Mouse (Mus musculus): Measurements from ENCODE around the gene Gm45062.

The Gm45062 gene

DNA sequence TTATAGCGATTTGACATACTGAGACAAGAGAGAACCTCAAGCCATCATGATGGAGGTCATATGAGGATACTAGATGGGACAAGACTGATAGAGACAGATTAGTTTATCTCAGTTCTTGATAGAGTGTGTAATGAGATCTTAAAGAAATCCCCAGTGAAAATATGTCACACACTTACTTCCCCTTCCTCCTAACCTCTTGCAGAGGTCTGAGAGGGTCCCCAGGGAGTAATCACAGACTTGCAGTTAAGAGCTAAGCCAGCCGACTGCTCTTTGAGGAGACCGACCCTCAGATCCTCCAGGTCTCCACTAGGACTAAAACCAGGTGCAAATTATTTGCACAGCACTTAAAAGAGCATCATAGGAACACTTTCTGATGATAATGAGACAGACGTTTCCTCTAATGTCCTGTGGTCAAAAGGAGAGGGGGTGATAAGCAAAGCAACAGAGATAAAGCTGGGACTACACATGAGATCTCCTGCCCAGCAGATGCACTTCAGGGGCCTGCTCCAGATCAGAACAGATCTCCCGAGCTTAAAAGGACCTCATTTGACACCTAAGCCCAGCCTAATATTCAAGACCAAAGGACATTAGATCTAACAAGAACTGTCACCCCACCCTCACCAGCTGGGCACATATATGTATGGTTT is 372.9 kb downstream of the Gm45062 start:
- no peak for DNase-seq

DNA sequence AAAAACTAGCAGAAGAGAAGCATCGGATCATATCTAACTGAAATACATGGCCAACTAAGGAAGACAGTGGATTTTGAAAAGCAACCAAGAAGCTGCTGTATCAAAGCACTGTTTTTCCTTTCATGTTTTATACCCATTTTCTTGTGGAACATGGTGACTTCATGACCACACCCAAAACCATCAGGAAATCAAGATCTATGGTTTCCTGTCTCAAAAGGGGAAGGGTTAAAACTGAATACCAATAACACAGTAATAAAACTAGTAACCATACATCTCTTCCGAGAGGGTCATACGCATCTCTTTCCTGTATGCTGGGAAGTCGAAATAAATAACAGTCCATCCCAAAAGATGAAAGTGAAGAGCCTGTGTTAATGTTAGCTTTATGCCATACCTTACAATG is 373.5 kb downstream of the Gm45062 start:
- DNase-seq, result no peak

DNA sequence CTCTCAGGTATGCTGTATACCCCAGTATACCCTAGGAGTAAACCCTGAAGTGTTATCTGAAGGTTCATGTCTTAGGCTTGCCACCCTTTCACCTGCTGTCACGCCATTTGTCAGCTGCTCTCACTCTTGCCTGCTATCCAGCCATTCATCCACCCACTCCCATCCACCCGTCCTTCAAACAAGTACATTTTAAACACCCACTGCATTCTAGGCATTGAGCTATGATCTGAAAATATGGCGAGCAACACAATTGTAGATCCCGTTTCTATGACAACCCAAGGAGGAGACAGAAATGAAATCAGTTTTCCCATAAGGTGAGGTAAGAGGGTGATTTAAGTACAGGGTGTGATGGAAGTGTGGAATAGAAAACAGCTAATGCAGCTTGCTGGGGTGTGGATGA is 378.9 kb downstream of the Gm45062 start:
- DNase-seq, result no peak

DNA sequence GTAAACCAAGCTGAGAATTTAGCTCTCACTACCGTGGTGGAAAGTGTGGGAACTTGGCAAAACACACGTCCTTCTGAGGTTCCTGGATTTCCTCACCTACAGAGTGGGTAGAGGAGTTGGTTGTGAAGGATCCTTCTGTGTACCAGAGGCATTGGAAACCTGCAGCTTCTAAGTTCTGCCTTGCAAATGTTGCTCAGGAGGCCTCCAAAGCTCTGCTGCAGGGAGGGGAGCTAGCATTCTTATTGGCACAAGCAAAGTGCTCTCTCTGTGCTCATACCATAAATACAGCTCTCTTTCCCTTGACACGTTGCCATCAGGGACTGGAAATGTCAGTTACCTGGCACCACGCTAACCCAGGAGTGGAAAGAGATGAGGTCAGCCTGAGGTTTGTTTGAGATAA is 379.6 kb downstream of the Gm45062 start:
- no peak for DNase-seq

DNA sequence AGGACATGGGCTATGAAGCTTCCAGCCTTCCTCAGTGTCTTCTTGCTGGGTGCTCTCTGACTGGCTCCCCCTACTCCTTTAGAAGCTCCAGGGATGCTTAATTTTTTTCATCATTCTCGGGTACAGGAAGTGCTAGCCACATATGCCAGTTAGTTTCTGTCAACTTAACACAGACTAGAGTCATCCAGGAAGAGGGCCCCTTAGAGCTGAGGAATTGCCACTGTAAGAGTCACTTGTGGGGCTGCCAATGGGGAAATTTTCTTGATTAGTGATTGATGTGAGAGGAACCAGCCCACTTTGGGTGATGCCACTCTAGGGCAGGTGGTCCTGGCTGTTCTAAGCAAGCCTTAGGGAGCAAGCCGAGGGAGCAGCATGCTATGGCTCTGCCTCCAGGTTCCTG is 380.3 kb downstream of the Gm45062 start:
- DNase-seq, result no peak

DNA sequence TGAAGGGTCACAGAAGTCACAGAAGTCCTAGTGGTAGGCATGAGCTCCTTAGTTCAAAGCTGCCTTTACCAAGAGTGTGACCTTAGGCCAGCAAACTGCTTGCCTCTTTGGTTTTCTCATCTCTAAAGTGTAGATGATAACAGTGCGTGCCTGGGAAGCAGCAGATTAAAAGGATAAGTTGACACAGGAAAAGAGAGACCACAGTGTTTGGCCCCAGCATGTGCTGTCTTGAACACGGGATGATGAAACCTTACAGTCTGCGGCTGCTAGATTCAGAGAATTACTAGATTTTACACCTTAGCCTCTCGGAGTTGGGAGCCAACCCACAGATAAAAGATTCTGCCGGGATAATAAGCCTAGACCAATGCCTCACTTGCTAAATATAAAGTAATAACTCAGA is 381.6 kb downstream of the Gm45062 start:
- DNase-seq, result no peak

DNA sequence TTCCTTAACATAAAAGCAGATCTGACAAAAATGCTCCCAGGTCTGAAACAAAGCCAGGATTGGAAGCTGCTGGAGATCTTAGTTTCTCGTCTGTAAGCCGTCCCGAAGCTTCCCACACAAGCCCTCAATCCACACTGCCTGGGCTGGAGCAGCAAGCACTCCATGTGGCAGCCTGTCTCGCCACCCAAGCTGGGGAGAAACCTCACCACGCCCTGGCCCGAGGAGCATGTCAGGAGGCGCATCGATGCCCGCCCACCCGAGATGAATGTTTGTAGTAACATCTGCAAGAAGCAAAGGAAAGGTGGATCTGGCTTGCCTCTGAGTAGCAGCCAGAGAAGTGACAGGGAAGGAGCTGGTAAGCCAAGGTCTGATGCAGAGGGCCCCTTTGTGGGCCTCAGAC is 385.5 kb downstream of the Gm45062 start:
- DNase-seq, result no peak

DNA sequence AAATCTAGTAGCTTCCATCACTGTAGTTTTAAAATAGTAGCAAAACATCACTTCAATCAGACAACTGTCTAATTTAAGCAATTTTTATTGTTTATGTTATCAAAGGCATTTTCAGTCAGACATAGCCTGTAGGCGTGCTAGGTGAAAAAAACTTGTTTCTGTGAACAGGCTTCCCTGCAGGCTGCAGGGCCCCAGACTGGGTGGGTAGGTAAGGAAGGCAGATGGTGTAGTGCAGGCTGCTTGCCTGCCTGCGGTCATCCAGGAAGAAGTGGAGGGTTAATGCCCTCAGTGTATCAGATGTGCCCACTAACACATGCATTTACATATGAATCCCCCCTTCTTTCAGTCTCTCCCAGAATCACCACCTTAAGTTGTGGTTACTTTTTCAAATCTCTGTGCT is 386.5 kb downstream of the Gm45062 start:
- no peak for DNase-seq
